Mouse (Mus musculus): ENCODE measurements around the gene Olfml1. TPM values are rescaled to one million over a fixed set of nuclear protein-coding genes. Genes with fewer than 3 reads are reported as not detected.

Gene Olfml1
- polyA plus RNA-seq, 1 experiment from 2014 or later: 26.9 TPM

DNA sequence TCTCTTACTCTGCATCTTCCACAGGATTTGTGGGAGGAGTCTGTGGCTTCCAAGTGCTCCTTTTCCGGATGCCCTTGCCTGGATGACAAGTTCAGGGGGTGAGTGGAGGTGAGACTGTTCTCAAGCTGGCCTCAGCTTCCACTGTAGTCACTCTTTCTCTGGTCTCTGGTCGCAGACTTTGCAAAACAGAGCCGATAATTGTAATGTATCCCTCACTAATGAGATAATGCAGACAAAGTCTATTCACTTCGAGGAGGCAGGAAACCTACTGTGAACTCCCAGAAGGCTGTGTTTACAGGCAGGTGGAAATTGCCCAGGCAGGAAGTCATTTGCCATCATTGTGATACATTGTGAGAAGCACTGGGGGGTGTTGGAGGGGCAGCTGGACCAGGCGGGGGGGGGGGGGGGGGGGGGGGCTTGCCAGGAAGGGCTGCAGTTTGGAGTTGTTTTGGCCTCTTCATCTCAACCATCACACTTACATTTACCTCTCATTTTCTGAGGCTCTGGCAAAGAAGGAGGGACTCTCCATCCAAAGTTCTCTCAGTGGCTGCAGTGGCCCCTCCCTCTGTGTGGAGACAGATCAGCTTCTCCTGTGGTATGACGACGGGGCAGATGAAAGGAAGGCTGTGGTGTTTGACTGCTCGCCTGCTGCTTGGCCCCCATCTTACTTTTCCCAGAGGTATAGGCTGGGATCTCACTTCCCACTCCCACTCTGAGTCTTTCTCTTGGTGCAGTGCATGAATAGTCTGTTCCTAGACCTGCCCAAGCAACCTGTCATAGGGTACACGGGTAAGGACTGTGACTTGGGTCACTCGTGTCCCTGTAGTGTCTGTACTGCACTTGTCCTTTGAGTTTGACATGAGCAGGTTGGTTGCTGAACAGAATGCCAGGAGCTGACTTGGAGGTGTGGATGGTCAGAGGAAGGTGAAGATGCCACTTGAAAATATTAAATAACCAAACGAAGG, 51.1 kb downstream of the Olfml1 start:
- Histone ChIP-seq H3K27ac (replicated peaks; ENCODE audit: low read depth, low read length) (no peak overlapping the region), H3K9me3 (ENCODE audit: control insufficient read depth, low read length) (no peaks in the 10 kb centered on the region)
- WGBS: 31% methylated on average over 10 of the region's 11 CpGs

DNA sequence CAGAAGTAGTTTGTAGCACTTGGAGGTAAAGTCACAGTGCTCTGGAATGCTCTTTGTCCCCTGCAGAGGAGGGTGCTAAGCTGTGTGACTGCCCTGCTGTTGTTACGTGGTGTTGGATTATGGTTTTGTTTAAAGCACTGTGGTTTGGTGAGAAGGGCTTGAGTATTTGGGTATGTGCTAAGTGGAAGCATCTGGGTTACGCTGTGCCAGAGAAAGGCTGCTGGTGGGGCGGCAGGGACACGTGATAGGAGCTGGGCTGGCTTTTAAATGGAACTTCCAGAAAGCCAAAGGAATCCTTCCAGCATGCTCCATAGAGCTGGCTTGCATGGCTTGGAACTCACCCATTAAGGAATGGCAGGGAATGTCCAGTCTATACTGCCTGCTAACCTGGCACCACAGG, 52.0 kb downstream of the Olfml1 start:
- Histone ChIP-seq H3K27ac (replicated peaks; ENCODE audit: low read depth, low read length) (no peak overlapping the region), H3K36me3 (ENCODE audit: control insufficient read depth, insufficient read depth, low read length) (no peaks in the 10 kb centered on the region), H3K9me3 (ENCODE audit: control insufficient read depth, low read length) (no peaks in the 10 kb centered on the region), H3K4me1 (ENCODE audit: control insufficient read depth, insufficient read depth, low read length) (peaks cover 14% of the 10 kb centered on the region), H3K9ac (ENCODE audit: low read depth, low read length) (no peak overlapping the region), H3K4me3 (ENCODE audit: low read depth, low read length) (no peak overlapping the region), H3K4me2 (ENCODE audit: low read depth, low read length) (no peak overlapping the region), H3K27me3 (replicated peaks; ENCODE audit: control insufficient read depth, insufficient read depth, low read length) (no peaks in the 10 kb centered on the region)
- ATAC-seq (ENCODE audit: low read depth): peak; percentile 82
- DNase-seq (ENCODE audit: low spot score): peak; percentile 77
- WGBS: 28% methylated on average over 4 of the region's 4 CpGs

More for the DNA sequence above, 51.1 kb downstream of the Olfml1 start:
- no peak overlapping the region for H3K4me3 ChIP-seq (ENCODE audit: low read depth, low read length)
- no peak overlapping the region for H3K9ac ChIP-seq (ENCODE audit: low read depth, low read length)
- H3K36me3 ChIP-seq (ENCODE audit: control insufficient read depth, insufficient read depth, low read length): no peaks in the 10 kb centered on the region
- H3K4me1 ChIP-seq (ENCODE audit: control insufficient read depth, insufficient read depth, low read length): peaks cover 14% of the 10 kb centered on the region
- no peak for DNase-seq (ENCODE audit: low spot score)
- ATAC-seq (ENCODE audit: low read depth): peak; percentile 54
- no peaks in the 10 kb centered on the region for H3K27me3 ChIP-seq (replicated peaks; ENCODE audit: control insufficient read depth, insufficient read depth, low read length)
- H3K4me2 ChIP-seq (ENCODE audit: low read depth, low read length): no peak overlapping the region

DNA sequence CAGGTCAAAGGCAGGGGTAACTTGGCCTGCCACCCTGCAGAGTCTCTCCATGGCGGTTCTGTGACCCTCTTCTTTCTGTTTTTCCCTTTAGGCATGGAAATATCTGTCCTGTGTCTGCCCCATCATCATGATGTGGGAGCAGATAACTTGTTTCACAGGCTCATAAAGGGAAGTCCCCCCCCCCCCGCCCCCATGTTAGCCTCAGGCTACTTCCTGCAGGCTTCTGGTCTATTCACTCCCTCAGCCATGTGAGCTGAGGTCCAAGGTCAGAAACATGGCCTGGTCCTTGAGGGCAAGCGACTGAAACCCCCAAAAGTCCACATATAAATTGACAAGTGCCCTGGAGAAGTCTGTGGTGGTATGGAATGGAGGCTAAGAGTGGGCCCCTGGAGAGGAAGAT, 52.9 kb downstream of the Olfml1 start:
- Histone ChIP-seq H3K27ac (replicated peaks; ENCODE audit: low read depth, low read length) (no peak overlapping the region), H3K27me3 (replicated peaks; ENCODE audit: control insufficient read depth, insufficient read depth, low read length) (no peaks in the 10 kb centered on the region), H3K4me2 (ENCODE audit: low read depth, low read length) (no peak overlapping the region), H3K36me3 (ENCODE audit: control insufficient read depth, insufficient read depth, low read length) (no peaks in the 10 kb centered on the region), H3K4me1 (ENCODE audit: control insufficient read depth, insufficient read depth, low read length) (peaks cover 14% of the 10 kb centered on the region), H3K9me3 (ENCODE audit: control insufficient read depth, low read length) (no peaks in the 10 kb centered on the region), H3K9ac (ENCODE audit: low read depth, low read length) (no peak overlapping the region), H3K4me3 (ENCODE audit: low read depth, low read length) (no peak overlapping the region)
- whole genome bisulfite sequencing: 62% methylated on average over 3 of the region's 3 CpGs
- no peak for DNase-seq (ENCODE audit: low spot score)
- ATAC-seq (ENCODE audit: low read depth): no peak

DNA sequence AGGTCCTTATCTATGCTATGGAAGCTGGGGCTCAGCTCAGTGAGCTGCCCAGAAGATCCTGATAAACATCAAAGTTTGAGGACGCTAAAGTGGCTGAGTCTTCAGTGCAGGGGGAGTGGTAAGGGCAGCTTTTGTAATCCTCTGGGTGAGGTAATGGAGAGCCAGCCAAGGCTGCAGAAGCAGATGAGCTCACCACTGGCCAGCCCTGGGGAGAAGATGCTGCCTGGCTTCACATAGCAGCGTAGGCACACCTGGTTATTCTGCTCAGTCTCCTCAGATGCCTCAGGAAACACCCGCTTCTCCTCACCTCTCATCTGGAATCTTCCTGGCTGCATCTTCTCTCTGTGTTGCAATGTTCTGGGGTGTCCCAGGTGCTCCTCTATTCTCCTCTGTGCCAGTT, 57.2 kb downstream of the Olfml1 start:
- WGBS: 60% methylated on average over 3 of the region's 3 CpGs
- Histone ChIP-seq H3K4me2 (ENCODE audit: low read depth, low read length) (no peak overlapping the region), H3K27ac (replicated peaks; ENCODE audit: low read depth, low read length) (no peak overlapping the region), H3K4me1 (ENCODE audit: control insufficient read depth, insufficient read depth, low read length) (peaks cover 4% of the 10 kb centered on the region), H3K9me3 (ENCODE audit: control insufficient read depth, low read length) (no peaks in the 10 kb centered on the region), H3K27me3 (replicated peaks; ENCODE audit: control insufficient read depth, insufficient read depth, low read length) (no peaks in the 10 kb centered on the region), H3K9ac (ENCODE audit: low read depth, low read length) (no peak overlapping the region), H3K4me3 (ENCODE audit: low read depth, low read length) (no peak overlapping the region), H3K36me3 (ENCODE audit: control insufficient read depth, insufficient read depth, low read length) (no peaks in the 10 kb centered on the region)
- no peak for DNase-seq (ENCODE audit: low spot score)
- ATAC-seq (ENCODE audit: low read depth): peak; percentile 37; the same call in 1 of the 2 replicates

DNA sequence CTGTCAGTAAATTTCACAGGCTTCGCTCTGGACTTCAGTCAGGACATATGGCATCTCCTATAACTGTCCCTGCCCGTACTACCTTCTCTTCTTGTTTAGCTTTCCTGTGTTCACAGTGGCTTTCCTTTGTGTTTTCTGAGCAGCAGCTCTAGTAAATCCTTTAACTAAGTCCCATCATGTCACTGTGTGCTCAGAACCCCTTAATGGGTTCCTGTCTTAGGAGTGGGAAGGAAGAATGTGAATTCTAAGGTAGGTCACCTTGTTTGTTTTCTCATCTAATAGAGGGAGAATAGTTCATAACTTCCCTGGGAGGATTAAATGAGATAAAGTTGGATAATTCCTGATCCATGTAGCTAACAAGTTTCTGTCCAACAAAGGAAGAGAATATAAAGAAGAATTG, 57.8 kb downstream of the Olfml1 start, which contains the start of gene 5330417H12Rik:
TSS of gene 5330417H12Rik (minus strand) at position 101 of the 400 bp plus-strand sequence.
- Histone ChIP-seq H3K27me3 (replicated peaks; ENCODE audit: control insufficient read depth, insufficient read depth, low read length) (no peaks in the 10 kb centered on the region), H3K4me1 (ENCODE audit: control insufficient read depth, insufficient read depth, low read length) (0 out of 2 replicates have a peak, but pooled peaks cover 3% of the 10 kb centered on the region), H3K36me3 (ENCODE audit: control insufficient read depth, insufficient read depth, low read length) (no peaks in the 10 kb centered on the region), H3K4me3 (ENCODE audit: low read depth, low read length) (no peak within 1 kb of the TSS), H3K9me3 (ENCODE audit: control insufficient read depth, low read length) (no peaks in the 10 kb centered on the region), H3K27ac (replicated peaks; ENCODE audit: low read depth, low read length) (no peak within 1 kb of the TSS), H3K4me2 (ENCODE audit: low read depth, low read length) (no peak within 1 kb of the TSS), H3K9ac (ENCODE audit: low read depth, low read length) (no peak within 1 kb of the TSS)
- ATAC-seq (ENCODE audit: low read depth) (no peak), DNase-seq (ENCODE audit: low spot score) (no peak)
- 88% methylated on average over 2 of the region's 2 CpGs for WGBS

DNA sequence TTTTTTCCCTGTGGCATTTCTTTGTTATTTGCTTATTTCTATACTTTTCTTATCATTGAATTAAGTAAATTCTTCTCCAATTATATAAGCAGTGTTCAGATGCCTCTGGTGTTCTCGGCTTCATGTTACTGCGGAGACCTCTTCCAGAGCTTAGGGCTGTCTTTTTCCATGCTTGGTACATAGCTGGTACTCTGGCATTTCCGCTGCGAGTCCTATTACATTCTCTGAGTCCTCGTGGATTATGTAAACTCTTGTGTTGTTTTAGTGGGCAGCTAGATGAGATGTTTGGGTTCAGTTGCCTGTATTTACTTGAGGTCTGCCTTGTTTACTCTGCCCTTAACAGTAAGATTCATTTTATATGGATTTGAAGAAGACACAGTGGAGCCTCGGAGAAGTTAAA, 58.5 kb downstream of the Olfml1 start:
- H3K9ac ChIP-seq (ENCODE audit: low read depth, low read length): no peak overlapping the region
- H3K4me2 ChIP-seq (ENCODE audit: low read depth, low read length): no peak overlapping the region
- H3K27ac ChIP-seq (replicated peaks; ENCODE audit: low read depth, low read length): no peak overlapping the region
- peak; percentile 61 for DNase-seq (ENCODE audit: low spot score)
- H3K4me3 ChIP-seq (ENCODE audit: low read depth, low read length): no peak overlapping the region
- no peaks in the 10 kb centered on the region for H3K27me3 ChIP-seq (replicated peaks; ENCODE audit: control insufficient read depth, insufficient read depth, low read length)
- 0 out of 2 replicates have a peak, but pooled peaks have one; percentile 30 for ATAC-seq (ENCODE audit: low read depth)
- 44% methylated on average over 6 of the region's 6 CpGs for WGBS
- no peaks in the 10 kb centered on the region for H3K9me3 ChIP-seq (ENCODE audit: control insufficient read depth, low read length)
- H3K36me3 ChIP-seq (ENCODE audit: control insufficient read depth, insufficient read depth, low read length): no peaks in the 10 kb centered on the region
- H3K4me1 ChIP-seq (ENCODE audit: control insufficient read depth, insufficient read depth, low read length): 0 out of 2 replicates have a peak, but pooled peaks cover 3% of the 10 kb centered on the region

DNA sequence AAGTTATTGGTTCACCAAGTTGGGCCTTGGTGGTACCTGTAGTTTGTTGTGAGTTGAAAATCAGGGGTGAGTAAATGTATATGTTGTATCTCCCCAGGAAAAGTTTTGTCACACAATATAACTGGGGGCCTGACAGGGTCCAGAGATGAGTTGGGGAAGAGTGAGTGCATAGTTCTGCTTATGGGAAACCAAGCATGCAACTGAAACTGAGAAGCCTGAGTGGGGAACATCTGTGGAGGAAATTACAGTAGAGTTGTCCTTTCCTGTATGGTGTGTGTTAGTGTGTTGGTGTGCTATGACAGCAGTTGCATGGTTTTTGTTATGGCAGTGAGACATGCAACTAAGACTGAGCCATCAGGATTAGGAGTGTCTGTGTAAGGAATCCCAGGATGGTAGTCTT, 61.1 kb downstream of the Olfml1 start:
- Histone ChIP-seq H3K27me3 (replicated peaks; ENCODE audit: control insufficient read depth, insufficient read depth, low read length) (no peaks in the 10 kb centered on the region), H3K4me2 (ENCODE audit: low read depth, low read length) (no peak overlapping the region), H3K36me3 (ENCODE audit: control insufficient read depth, insufficient read depth, low read length) (no peaks in the 10 kb centered on the region), H3K9ac (ENCODE audit: low read depth, low read length) (no peak overlapping the region), H3K27ac (replicated peaks; ENCODE audit: low read depth, low read length) (no peak overlapping the region), H3K9me3 (ENCODE audit: control insufficient read depth, low read length) (no peaks in the 10 kb centered on the region), H3K4me1 (ENCODE audit: control insufficient read depth, insufficient read depth, low read length) (0 out of 2 replicates have a peak, but pooled peaks cover 3% of the 10 kb centered on the region), H3K4me3 (ENCODE audit: low read depth, low read length) (no peak overlapping the region)
- no peak for DNase-seq (ENCODE audit: low spot score)
- no peak for ATAC-seq (ENCODE audit: low read depth)

DNA sequence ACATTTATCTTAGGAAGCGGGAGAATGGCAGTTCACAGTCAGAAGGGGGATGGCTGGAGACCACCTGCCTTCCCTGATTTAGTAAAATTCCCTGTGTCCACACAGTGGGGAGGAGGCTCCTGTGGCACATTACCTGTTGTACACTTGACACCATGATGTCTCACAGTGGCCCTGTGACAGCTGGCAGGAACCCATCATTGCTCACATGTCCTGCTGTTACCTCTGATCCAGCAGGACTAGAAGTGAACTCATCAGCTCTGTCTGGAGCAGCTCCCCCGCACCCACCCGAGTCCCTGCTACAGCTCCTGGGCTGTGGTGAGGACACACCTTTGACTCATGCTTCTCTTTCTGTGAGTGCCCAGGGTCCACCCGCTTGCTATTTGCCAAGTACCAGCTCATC, 66.0 kb downstream of the Olfml1 start:
- no peak overlapping the region for H3K9ac ChIP-seq (ENCODE audit: low read depth, low read length)
- no peak overlapping the region for H3K27ac ChIP-seq (replicated peaks; ENCODE audit: low read depth, low read length)
- no peaks in the 10 kb centered on the region for H3K9me3 ChIP-seq (ENCODE audit: control insufficient read depth, low read length)
- H3K4me1 ChIP-seq (ENCODE audit: control insufficient read depth, insufficient read depth, low read length): no peaks in the 10 kb centered on the region
- no peaks in the 10 kb centered on the region for H3K27me3 ChIP-seq (replicated peaks; ENCODE audit: control insufficient read depth, insufficient read depth, low read length)
- H3K4me2 ChIP-seq (ENCODE audit: low read depth, low read length): no peak overlapping the region
- no peaks in the 10 kb centered on the region for H3K36me3 ChIP-seq (ENCODE audit: control insufficient read depth, insufficient read depth, low read length)
- WGBS: 81% methylated on average over 4 of the region's 4 CpGs
- no peak for ATAC-seq (ENCODE audit: low read depth)
- H3K4me3 ChIP-seq (ENCODE audit: low read depth, low read length): no peak overlapping the region
- no peak for DNase-seq (ENCODE audit: low spot score)

All from embryonic facial prominence, embryonic 14.5 days (tissue).